Mouse (Mus musculus) stomach, embryonic 14.5 days (tissue): ENCODE measurements at regions not wholly inside any gene's neighbourhood (a gene's known extent, or its start where the extent isn't known, plus 50 kb on each side); places are given as distances from the start of the nearest gene placed in this dataset.

ENCODE experiments used
- ATAC-seq: fragments of 200-750 bp; cut with Nextera tagmentation; 2 replicates; pipeline ENCODE4 v1.8.0; 2017; ENCODE audit warnings: low read depth, moderate TSS enrichment; ENCODE audit not compliant: insufficient number of reproducible peaks, insufficient read depth, low FRiP score
- H3K27ac ChIP-seq: fragments of 300-500 bp; sonication (generic); 2 replicates; pipeline ENCODE4 v1.5.1; 2014; ENCODE audit warnings: mild to moderate bottlenecking, low read length, moderate library complexity, mixed read lengths
- H3K27me3 ChIP-seq: fragments of 300-500 bp; sonication (generic); 2 replicates; pipeline ENCODE4 v1.6.1; 2014; ENCODE audit warnings: low read length, control low read depth, mixed read lengths; ENCODE audit not compliant: control insufficient read depth, insufficient read depth
- H3K36me3 ChIP-seq: fragments of 300-500 bp; sonication (generic); 2 replicates; pipeline ENCODE4 v1.6.1; 2014; ENCODE audit warnings: mild to moderate bottlenecking, control low read depth, low read length, moderate library complexity, mixed read lengths; ENCODE audit not compliant: control insufficient read depth, insufficient read depth
- H3K4me1 ChIP-seq: fragments of 300-500 bp; sonication (generic); 2 replicates; pipeline ENCODE4 v1.6.1; 2014; ENCODE audit warnings: low read length, control low read depth, mixed read lengths; ENCODE audit not compliant: control insufficient read depth, insufficient read depth
- H3K4me2 ChIP-seq: fragments of 300-500 bp; sonication (generic); replicated peaks from 2 replicates; pipeline ENCODE4 v1.6.1; 2014; ENCODE audit warnings: low read depth, low read length, control low read depth
- H3K4me3 ChIP-seq: fragments of 300-500 bp; sonication (generic); 2 replicates; pipeline ENCODE4 v1.5.1; 2014; ENCODE audit warnings: low read depth, low read length, control low read depth
- H3K9ac ChIP-seq: fragments of 300-500 bp; sonication (generic); replicated peaks from 2 replicates; pipeline ENCODE4 v1.6.1; 2014; ENCODE audit warnings: low read depth, mild to moderate bottlenecking, control low read depth, low read length, moderate library complexity, mixed read lengths
- H3K9me3 ChIP-seq: fragments of 300-500 bp; sonication (generic); 2 replicates; pipeline ENCODE4 v1.6.1; 2016; ENCODE audit warnings: low read depth, low read length, control low read depth; ENCODE audit not compliant: control insufficient read depth
- WGBS: fragments of 180-500 bp; shearing (Covaris S2); extraction: QIAGEN DNeasy Blood & Tissue Kit; methylation state at CpG from one replicate; pipeline ENCODE4 v1.1.7; 2014; 5-methylcytosine and 5-hydroxymethylcytosine counted together

- 58% methylated on average over 2 of the region's 2 CpGs for WGBS
- no peaks in the 10 kb centered on the region for H3K4me1 ChIP-seq
- ATAC-seq: no peak
These were observed 298.5 kb upstream of the Ppargc1a start for GRCm38 (mm10) chr5:51866002-51866401.

GRCm38 (mm10) chr5:51860496-51860895, 293.0 kb upstream of the Ppargc1a start:
- no peaks in the 10 kb centered on the region for H3K27me3 ChIP-seq
- H3K4me3 ChIP-seq: no peak overlapping the region
- H3K4me1 ChIP-seq: no peaks in the 10 kb centered on the region
- H3K4me2 ChIP-seq: no peak overlapping the region
- H3K36me3 ChIP-seq: no peaks in the 10 kb centered on the region
- 89% methylated on average over 5 of the region's 5 CpGs for WGBS
- no peak overlapping the region for H3K27ac ChIP-seq
- no peak overlapping the region for H3K9ac ChIP-seq
- no peak for ATAC-seq
- H3K9me3 ChIP-seq: no peaks in the 10 kb centered on the region

More at GRCm38 (mm10) chr5:51866002-51866401, 298.5 kb upstream of the Ppargc1a start:
- Histone ChIP-seq H3K4me2 (no peak overlapping the region), H3K36me3 (no peaks in the 10 kb centered on the region), H3K9me3 (no peaks in the 10 kb centered on the region), H3K9ac (no peak overlapping the region), H3K27me3 (no peaks in the 10 kb centered on the region), H3K4me3 (no peak overlapping the region), H3K27ac (no peak overlapping the region)

GRCm38 (mm10) chr5:51853456-51854124, 286.1 kb upstream of the Ppargc1a start:
- no peaks in the 10 kb centered on the region for H3K9me3 ChIP-seq
- H3K4me1 ChIP-seq: no peaks in the 10 kb centered on the region
- H3K27ac ChIP-seq: no peak overlapping the region
- WGBS: 57% methylated on average over 9 of the region's 9 CpGs
- no peak for ATAC-seq
- H3K9ac ChIP-seq: no peak overlapping the region
- no peak overlapping the region for H3K4me3 ChIP-seq
- H3K4me2 ChIP-seq: no peak overlapping the region; the same call in 1 of the 2 replicates
- no peaks in the 10 kb centered on the region for H3K36me3 ChIP-seq
- H3K27me3 ChIP-seq: no peaks in the 10 kb centered on the region

GRCm38 (mm10) chr5:51850091-51850490, 282.6 kb upstream of the Ppargc1a start:
- no peaks in the 10 kb centered on the region for H3K36me3 ChIP-seq
- H3K4me2 ChIP-seq: no peak overlapping the region
- H3K4me3 ChIP-seq: no peak overlapping the region
- no peaks in the 10 kb centered on the region for H3K27me3 ChIP-seq
- H3K9me3 ChIP-seq: no peaks in the 10 kb centered on the region
- no peak overlapping the region for H3K9ac ChIP-seq
- ATAC-seq: no peak
- WGBS: 76% methylated on average over 9 of the region's 9 CpGs
- H3K4me1 ChIP-seq: no peaks in the 10 kb centered on the region
- no peak overlapping the region for H3K27ac ChIP-seq

GRCm38 (mm10) chr5:51849236-51849635, 281.7 kb upstream of the Ppargc1a start:
- Histone ChIP-seq H3K9ac (no peak overlapping the region), H3K27me3 (no peaks in the 10 kb centered on the region), H3K4me1 (no peaks in the 10 kb centered on the region), H3K4me2 (no peak overlapping the region), H3K36me3 (no peaks in the 10 kb centered on the region), H3K27ac (no peak overlapping the region), H3K4me3 (no peak overlapping the region), H3K9me3 (no peaks in the 10 kb centered on the region)
- no peak for ATAC-seq
- WGBS: 63% methylated on average over 5 of the region's 5 CpGs

GRCm38 (mm10) chr5:51842189-51842588, 274.7 kb upstream of the Ppargc1a start:
- Histone ChIP-seq H3K4me2 (no peak overlapping the region), H3K4me1 (no peaks in the 10 kb centered on the region), H3K9me3 (no peaks in the 10 kb centered on the region), H3K36me3 (no peaks in the 10 kb centered on the region), H3K27ac (no peak overlapping the region), H3K9ac (no peak overlapping the region), H3K4me3 (no peak overlapping the region), H3K27me3 (no peaks in the 10 kb centered on the region)
- ATAC-seq: no peak
- WGBS: 79% methylated on average over 5 of the region's 5 CpGs

GRCm38 (mm10) chr5:51841763-51842162, 274.2 kb upstream of the Ppargc1a start:
- H3K4me3 ChIP-seq: no peak overlapping the region
- no peak overlapping the region for H3K4me2 ChIP-seq
- no peaks in the 10 kb centered on the region for H3K4me1 ChIP-seq
- no peaks in the 10 kb centered on the region for H3K9me3 ChIP-seq
- H3K27me3 ChIP-seq: no peaks in the 10 kb centered on the region
- ATAC-seq: no peak
- no peaks in the 10 kb centered on the region for H3K36me3 ChIP-seq
- 89% methylated on average over 2 of the region's 2 CpGs for WGBS
- no peak overlapping the region for H3K27ac ChIP-seq
- H3K9ac ChIP-seq: no peak overlapping the region

- Histone ChIP-seq H3K27me3 (no peaks in the 10 kb centered on the region), H3K9me3 (no peaks in the 10 kb centered on the region), H3K27ac (no peak overlapping the region), H3K4me3 (no peak overlapping the region), H3K36me3 (no peaks in the 10 kb centered on the region), H3K4me1 (no peaks in the 10 kb centered on the region), H3K9ac (no peak overlapping the region), H3K4me2 (no peak overlapping the region)
- WGBS: 85% methylated on average over 11 of the region's 11 CpGs
- no peak for ATAC-seq
These were observed 273.3 kb upstream of the Ppargc1a start for GRCm38 (mm10) chr5:51840638-51841329.
